Mouse (Mus musculus) limb, embryonic 13.5 days (tissue): ENCODE data around the gene Treml2. TPM values are rescaled to one million over a fixed set of nuclear protein-coding genes. Genes with fewer than 3 reads are reported as not detected.
"Not testable (repeated sequence)": the region's sequence is repeated elsewhere in the genome, so short reads cannot be mapped to it uniquely, and the experiment has no call there.

Experiments used
- ATAC-seq: fragments of 200-750 bp; cut with Nextera tagmentation; 2 replicates; pipeline ENCODE4 v1.8.0; 2017; ENCODE audit warnings: low read depth, moderate number of reproducible peaks, moderate TSS enrichment; ENCODE audit not compliant: low FRiP score
- H3K27ac ChIP-seq: fragments of 300-500 bp; sonication (generic); 2 replicates; pipeline ENCODE4 v1.5.1; 2015; ENCODE audit warnings: inconsistent platforms, mild to moderate bottlenecking, moderate library complexity
- H3K27me3 ChIP-seq: fragments of 300-500 bp; sonication (generic); 2 replicates; pipeline ENCODE4 v1.6.1; 2015; ENCODE audit warnings: mild to moderate bottlenecking, inconsistent platforms
- H3K36me3 ChIP-seq: fragments of 300-500 bp; sonication (generic); 2 replicates; pipeline ENCODE4 v1.6.1; 2015; ENCODE audit warnings: inconsistent platforms, mild to moderate bottlenecking, moderate library complexity
- H3K4me1 ChIP-seq: fragments of 300-500 bp; sonication (generic); 2 replicates; pipeline ENCODE4 v1.6.1; 2015; ENCODE audit warnings: inconsistent platforms
- H3K4me2 ChIP-seq: fragments of 300-500 bp; sonication (generic); replicated peaks from 2 replicates; pipeline ENCODE4 v1.6.1; 2015; ENCODE audit warnings: inconsistent platforms, mild to moderate bottlenecking, moderate library complexity
- H3K4me3 ChIP-seq: fragments of 300-500 bp; sonication (generic); 2 replicates; pipeline ENCODE4 v1.5.1; 2015; ENCODE audit warnings: moderate library complexity, mild to moderate bottlenecking, inconsistent platforms
- H3K9ac ChIP-seq: fragments of 300-500 bp; sonication (generic); 2 replicates; pipeline ENCODE4 v1.6.1; 2015; ENCODE audit warnings: mild to moderate bottlenecking, inconsistent platforms
- H3K9me3 ChIP-seq: fragments of 300-500 bp; sonication (generic); 2 replicates; pipeline ENCODE4 v1.6.1; 2016; ENCODE audit warnings: inconsistent platforms
- WGBS: fragments of 180-500 bp; shearing (Covaris S2); methylation state at CpG from one replicate; pipeline ENCODE4 v1.1.7; 2015; 5-methylcytosine and 5-hydroxymethylcytosine counted together
- polyA plus RNA-seq: library from polyadenylated mRNA; unstranded; fragments of >200 nt; fragmentation: Nextera tagmentation; extraction: Ambion mirVana; gene quantifications from 2 replicates; pipeline ENCODE4 v1.2.1, GENCODE M21; 2015

The Treml2 gene
- polyA plus RNA-seq, 1 experiment from 2014 or later = 0.15 TPM

- H3K36me3 ChIP-seq = no peaks in the 10 kb centered on the region
- no peak overlapping the region for H3K4me2 ChIP-seq
- H3K9me3 ChIP-seq = no peaks in the 10 kb centered on the region
- no peaks in the 10 kb centered on the region for H3K4me1 ChIP-seq
- ATAC-seq = no peak
- H3K27ac ChIP-seq = no peak overlapping the region
- 57% methylated on average over 4 of the region's 7 CpGs for WGBS
- no peak overlapping the region for H3K4me3 ChIP-seq
- H3K27me3 ChIP-seq = no peaks in the 10 kb centered on the region
- H3K9ac ChIP-seq = no peak overlapping the region
Observed at GRCm38 (mm10) chr17:48299756-48300155, 458 bp downstream of the Treml2 start.

DNA sequence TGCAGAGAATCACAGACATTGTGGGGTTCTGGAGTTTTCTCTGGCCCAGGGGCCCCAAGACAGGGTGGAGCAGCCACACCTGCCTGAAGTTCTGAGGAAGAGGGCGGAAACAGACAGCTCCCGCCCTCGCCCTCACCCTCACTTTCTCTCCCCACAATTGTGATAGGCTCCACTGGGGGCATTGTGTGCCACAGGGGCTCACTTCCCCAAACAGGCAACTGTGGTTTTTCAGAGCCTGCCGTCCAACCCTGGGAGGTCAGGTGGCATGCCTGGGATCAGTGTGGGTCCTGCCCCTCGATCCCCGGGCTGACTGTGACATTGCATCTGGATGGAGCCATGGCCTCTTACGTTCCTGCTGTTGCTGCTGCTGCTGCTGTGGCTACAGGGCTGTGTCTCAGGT is 901 bp downstream of the Treml2 start:
- Histone ChIP-seq H3K4me2 (no peak overlapping the region), H3K27me3 (no peaks in the 10 kb centered on the region), H3K4me3 (no peak overlapping the region), H3K9ac (no peak overlapping the region), H3K27ac (no peak overlapping the region), H3K36me3 (no peaks in the 10 kb centered on the region), H3K4me1 (no peaks in the 10 kb centered on the region), H3K9me3 (no peaks in the 10 kb centered on the region)
- ATAC-seq = no peak
- WGBS = 57% methylated on average over 7 of the region's 7 CpGs

DNA sequence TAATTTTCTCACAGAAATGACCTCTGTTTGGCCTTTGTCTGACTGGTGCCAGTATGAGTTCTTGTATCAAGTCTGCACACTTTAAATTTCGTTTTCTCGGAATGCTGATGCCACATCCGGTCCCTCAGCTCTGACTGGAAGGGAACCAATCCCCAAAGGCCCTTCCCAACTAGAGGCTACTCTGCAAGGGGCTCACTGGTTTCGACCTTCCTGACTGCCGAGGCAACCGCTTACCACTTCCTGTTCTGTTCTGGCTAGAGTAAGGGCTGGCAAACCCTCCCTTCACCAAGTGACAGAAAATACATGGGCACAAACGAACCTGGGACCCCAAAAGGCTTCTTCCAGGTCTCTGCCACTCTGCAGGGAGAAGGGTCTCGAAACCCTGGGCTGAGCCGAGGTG is 1.6 kb downstream of the Treml2 start:
- no peaks in the 10 kb centered on the region for H3K4me1 ChIP-seq
- H3K9ac ChIP-seq = no peak overlapping the region
- no peak overlapping the region for H3K4me2 ChIP-seq
- no peaks in the 10 kb centered on the region for H3K27me3 ChIP-seq
- H3K9me3 ChIP-seq = no peaks in the 10 kb centered on the region
- no peak overlapping the region for H3K27ac ChIP-seq
- H3K36me3 ChIP-seq = no peaks in the 10 kb centered on the region
- no peak overlapping the region for H3K4me3 ChIP-seq
- ATAC-seq = no peak
- WGBS = 74% methylated on average over 9 of the region's 9 CpGs

DNA sequence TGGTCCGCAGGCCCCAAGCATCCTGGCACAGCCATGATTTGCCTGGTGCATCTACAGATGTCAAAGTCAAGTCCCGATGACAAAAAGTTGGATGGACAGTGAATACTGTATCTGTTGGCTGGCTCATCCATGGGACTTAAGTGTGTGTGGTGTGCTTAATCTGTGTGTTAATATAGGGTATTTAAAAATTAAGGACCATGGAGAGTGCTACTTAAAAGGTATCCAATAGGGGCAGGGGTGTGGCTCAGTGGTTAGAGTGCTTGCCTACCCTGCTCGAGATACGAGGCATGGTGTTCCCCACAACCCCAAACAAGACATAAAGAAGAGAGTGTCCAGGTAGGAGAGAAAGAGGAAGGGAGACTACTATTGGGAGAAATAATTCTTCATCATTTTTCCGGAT is 2.5 kb downstream of the Treml2 start:
- Histone ChIP-seq H3K27ac (no peak overlapping the region), H3K9me3 (no peaks in the 10 kb centered on the region), H3K27me3 (no peaks in the 10 kb centered on the region), H3K4me2 (no peak overlapping the region), H3K4me1 (no peaks in the 10 kb centered on the region), H3K9ac (no peak overlapping the region), H3K36me3 (no peaks in the 10 kb centered on the region), H3K4me3 (no peak overlapping the region)
- ATAC-seq = no peak
- WGBS = 89% methylated on average over 5 of the region's 5 CpGs

DNA sequence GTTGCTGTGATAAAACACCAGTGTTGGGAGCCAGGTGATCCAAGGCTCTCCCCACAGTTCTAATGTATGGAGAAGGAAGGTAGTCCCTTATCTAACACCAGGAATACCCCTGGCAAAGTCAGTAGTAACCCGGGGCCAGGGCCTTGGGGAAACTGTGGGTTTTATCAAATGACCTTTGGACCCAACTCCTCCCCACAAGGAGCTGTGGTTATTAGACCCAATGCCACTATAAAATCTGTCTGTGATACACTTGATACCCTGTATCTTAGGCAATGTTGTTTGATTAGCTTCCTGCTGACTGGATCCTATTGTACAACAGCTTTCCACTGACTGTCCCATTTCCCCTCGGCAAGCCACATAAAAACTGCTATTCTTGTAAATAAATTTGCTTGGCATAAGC is 12.8 kb downstream of the Treml2 start:
- ATAC-seq = no peak
- H3K36me3 ChIP-seq = no peaks in the 10 kb centered on the region
- no peaks in the 10 kb centered on the region for H3K9me3 ChIP-seq
- 64% methylated on average over 2 of the region's 2 CpGs for WGBS
- no peaks in the 10 kb centered on the region for H3K4me1 ChIP-seq
- H3K4me2 ChIP-seq = no peak overlapping the region
- H3K27me3 ChIP-seq = no peaks in the 10 kb centered on the region
- no peak overlapping the region for H3K9ac ChIP-seq
- H3K4me3 ChIP-seq = no peak overlapping the region
- no peak overlapping the region for H3K27ac ChIP-seq

DNA sequence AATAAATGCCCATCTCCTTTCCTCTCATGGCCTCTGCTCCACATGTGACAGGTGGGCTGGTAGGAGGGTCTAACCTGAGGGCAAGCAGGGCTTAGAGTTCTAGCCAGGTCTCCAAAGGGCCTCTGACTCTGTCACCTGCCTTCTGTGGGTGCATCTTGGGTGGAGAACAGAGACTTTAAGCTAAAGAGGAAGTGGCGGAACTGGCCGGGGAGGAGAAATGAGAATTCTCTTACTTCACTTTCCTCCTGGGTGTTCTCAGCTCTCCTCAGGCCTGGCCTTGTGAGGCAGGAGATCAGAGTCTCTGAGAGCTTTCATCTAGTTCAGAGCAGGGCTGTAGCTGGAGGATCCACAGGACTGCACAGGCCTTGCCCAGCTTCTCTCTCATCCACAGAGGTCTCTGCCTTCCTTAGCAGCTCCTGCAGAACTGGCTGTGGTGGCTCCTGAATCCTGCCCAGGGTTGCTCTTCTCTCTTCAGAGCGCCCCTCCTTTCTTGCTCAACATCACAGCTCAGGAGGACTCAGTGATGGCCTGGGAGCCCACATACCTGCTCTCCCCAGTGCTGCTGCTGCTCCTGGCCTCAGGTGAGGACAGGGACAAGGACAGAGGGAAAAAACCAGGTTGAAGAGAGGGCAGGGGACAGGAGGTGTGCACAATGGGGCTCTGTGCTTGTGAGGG is 16.7 kb downstream of the Treml2 start, which contains the start of gene B430306N03Rik:
Gene B430306N03Rik, plus strand, starts transcription at position 237 of the 675 bp plus-strand sequence.
- not testable (repeated sequence) for ATAC-seq, H3K27ac ChIP-seq, H3K4me3 ChIP-seq, H3K4me2 ChIP-seq, H3K27me3 ChIP-seq, H3K4me1 ChIP-seq, H3K9ac ChIP-seq, H3K36me3 ChIP-seq, H3K9me3 ChIP-seq
- WGBS = 86% methylated on average over 3 of the region's 3 CpGs

GRCm38 (mm10) chr17:48318686-48319085 is 19.4 kb downstream of the Treml2 start:
- H3K9me3 ChIP-seq = no peaks in the 10 kb centered on the region
- no peak overlapping the region for H3K9ac ChIP-seq
- no peaks in the 10 kb centered on the region for H3K36me3 ChIP-seq
- no peaks in the 10 kb centered on the region for H3K27me3 ChIP-seq
- ATAC-seq = no peak
- H3K4me3 ChIP-seq = no peak overlapping the region
- no peaks in the 10 kb centered on the region for H3K4me1 ChIP-seq
- H3K27ac ChIP-seq = no peak overlapping the region
- WGBS = 91% methylated on average over 1 of the region's 1 CpGs
- H3K4me2 ChIP-seq = no peak overlapping the region

GRCm38 (mm10) chr17:48321279-48321678 is 22.0 kb downstream of the Treml2 start:
- Histone ChIP-seq H3K4me2 (no peak overlapping the region), H3K4me1 (peaks cover 4% of the 10 kb centered on the region; the same call in 1 of the 2 replicates), H3K27me3 (no peaks in the 10 kb centered on the region), H3K36me3 (no peaks in the 10 kb centered on the region), H3K27ac (no peak overlapping the region), H3K4me3 (no peak overlapping the region), H3K9ac (no peak overlapping the region), H3K9me3 (no peaks in the 10 kb centered on the region)
- ATAC-seq = no peak
- 73% methylated on average over 2 of the region's 2 CpGs for WGBS

GRCm38 (mm10) chr17:48323236-48323635 is 23.9 kb downstream of the Treml2 start:
- no peaks in the 10 kb centered on the region for H3K27me3 ChIP-seq
- H3K9ac ChIP-seq = no peak overlapping the region
- no peak overlapping the region for H3K4me2 ChIP-seq
- WGBS = 62% methylated on average over 3 of the region's 3 CpGs
- no peak overlapping the region for H3K4me3 ChIP-seq
- no peak for ATAC-seq
- no peaks in the 10 kb centered on the region for H3K9me3 ChIP-seq
- no peak overlapping the region for H3K27ac ChIP-seq
- H3K36me3 ChIP-seq = no peaks in the 10 kb centered on the region
- H3K4me1 ChIP-seq = peaks cover 4% of the 10 kb centered on the region; the same call in 1 of the 2 replicates

DNA sequence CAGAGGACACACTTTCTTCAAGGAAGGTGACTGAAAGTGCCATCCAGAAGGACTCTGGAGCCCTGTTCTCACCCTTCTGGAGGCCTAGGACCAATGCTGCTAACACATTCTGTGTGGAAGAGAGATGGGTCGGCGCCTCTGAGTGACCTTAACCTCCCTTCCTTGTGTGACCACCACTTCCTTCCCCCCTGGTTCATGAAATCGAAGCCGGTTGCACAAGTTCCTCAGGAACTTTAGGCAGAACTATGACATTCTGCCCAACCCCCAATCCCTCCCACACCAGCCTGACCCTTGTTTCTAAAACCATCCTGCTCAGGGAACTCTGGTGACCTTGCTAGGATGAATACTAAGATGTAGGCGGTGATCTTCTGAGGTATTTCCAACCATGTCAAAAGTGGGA is 25.0 kb downstream of the Treml2 start:
- no peak for ATAC-seq
- no peaks in the 10 kb centered on the region for H3K36me3 ChIP-seq
- no peaks in the 10 kb centered on the region for H3K27me3 ChIP-seq
- 83% methylated on average over 5 of the region's 5 CpGs for WGBS
- peaks cover 4% of the 10 kb centered on the region; the same call in 1 of the 2 replicates for H3K4me1 ChIP-seq
- no peak overlapping the region for H3K4me2 ChIP-seq
- H3K4me3 ChIP-seq = no peak overlapping the region
- H3K9ac ChIP-seq = no peak overlapping the region
- no peaks in the 10 kb centered on the region for H3K9me3 ChIP-seq
- no peak overlapping the region for H3K27ac ChIP-seq

- Histone ChIP-seq H3K9ac (no peak overlapping the region), H3K4me3 (no peak overlapping the region), H3K4me1 (peaks cover 4% of the 10 kb centered on the region; the same call in 1 of the 2 replicates), H3K36me3 (no peaks in the 10 kb centered on the region), H3K4me2 (no peak overlapping the region), H3K27me3 (no peaks in the 10 kb centered on the region), H3K27ac (no peak overlapping the region), H3K9me3 (no peaks in the 10 kb centered on the region)
- 93% methylated on average over 6 of the region's 6 CpGs for WGBS
- no peak for ATAC-seq
Observed at GRCm38 (mm10) chr17:48325093-48325492, 25.8 kb downstream of the Treml2 start.

DNA sequence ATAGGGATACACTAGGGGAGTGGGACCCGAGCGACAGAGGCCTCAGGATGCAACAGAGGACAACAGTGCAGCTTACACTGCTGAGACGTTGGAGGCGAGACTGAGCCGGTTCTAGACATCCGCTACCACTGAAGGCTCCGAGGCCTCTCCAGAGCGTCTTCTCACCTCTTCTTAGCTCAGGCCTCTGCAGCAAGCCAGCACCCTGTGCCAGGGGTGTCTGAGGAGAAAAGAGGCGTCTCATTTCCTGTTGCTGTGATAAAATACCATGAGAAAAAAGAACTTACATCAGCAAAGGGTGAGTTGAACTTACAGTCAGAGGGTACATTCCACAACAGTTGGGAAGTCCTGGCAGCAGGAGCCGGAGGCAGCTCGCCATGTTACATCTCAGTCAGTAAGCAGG is 26.3 kb downstream of the Treml2 start:
- H3K9me3 ChIP-seq = no peaks in the 10 kb centered on the region
- 83% methylated on average over 11 of the region's 11 CpGs for WGBS
- no peak overlapping the region for H3K4me3 ChIP-seq
- H3K4me2 ChIP-seq = no peak overlapping the region
- ATAC-seq = no peak
- no peaks in the 10 kb centered on the region for H3K27me3 ChIP-seq
- no peak overlapping the region for H3K9ac ChIP-seq
- H3K27ac ChIP-seq = no peak overlapping the region
- no peaks in the 10 kb centered on the region for H3K36me3 ChIP-seq
- peaks cover 4% of the 10 kb centered on the region; the same call in 1 of the 2 replicates for H3K4me1 ChIP-seq

DNA sequence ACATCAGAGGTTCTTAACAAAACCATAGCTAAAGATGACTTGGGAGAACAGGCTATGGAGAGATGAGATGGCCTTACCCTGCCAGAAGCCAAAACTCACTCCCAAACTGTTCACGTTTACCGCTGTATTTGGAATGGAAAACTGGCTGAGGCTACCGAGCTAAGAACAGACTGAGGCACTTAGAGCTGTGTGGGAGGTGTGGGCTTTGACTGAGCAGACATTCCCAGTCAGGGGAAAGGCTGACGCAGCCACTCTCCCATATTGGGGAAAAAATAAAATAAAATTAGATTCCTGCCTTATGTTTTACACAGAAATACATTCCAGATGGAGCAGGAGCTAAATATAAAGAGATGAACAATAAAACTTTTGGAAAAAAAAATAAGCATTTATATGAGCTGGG is 27.4 kb downstream of the Treml2 start:
- Histone ChIP-seq H3K4me1 (peaks cover 4% of the 10 kb centered on the region; the same call in 1 of the 2 replicates), H3K27ac (peak overlapping the region; percentile 1; the same call in 1 of the 2 replicates), H3K9me3 (no peaks in the 10 kb centered on the region), H3K9ac (no peak overlapping the region), H3K36me3 (no peaks in the 10 kb centered on the region), H3K4me2 (no peak overlapping the region), H3K4me3 (no peak overlapping the region), H3K27me3 (no peaks in the 10 kb centered on the region)
- WGBS = 43% methylated on average over 4 of the region's 4 CpGs
- peak; percentile 69 for ATAC-seq
